Mouse (Mus musculus) heart, embryonic 15.5 days (tissue): Measurements from ENCODE around the gene Maf. TPM values are rescaled to one million over a fixed set of nuclear protein-coding genes. Genes with fewer than 3 reads are reported as not detected.

Source experiments
- ATAC-seq: fragments of 200-750 bp; cut with Nextera tagmentation; replicated peaks from 2 replicates; pipeline ENCODE4 v1.8.0; 2017; ENCODE audit warnings: low read depth, moderate TSS enrichment; ENCODE audit not compliant: insufficient number of reproducible peaks, insufficient read depth, low FRiP score
- H3K27ac ChIP-seq: fragments of 300-500 bp; sonication (generic); 2 replicates; pipeline ENCODE4 v1.5.1; 2015; ENCODE audit warnings: mild to moderate bottlenecking, inconsistent platforms
- H3K27me3 ChIP-seq: fragments of 300-500 bp; sonication (generic); 2 replicates; pipeline ENCODE4 v1.6.1; 2015; ENCODE audit warnings: inconsistent platforms
- H3K36me3 ChIP-seq: fragments of 300-500 bp; sonication (generic); 2 replicates; pipeline ENCODE4 v1.6.1; 2015; ENCODE audit warnings: mild to moderate bottlenecking, inconsistent platforms
- H3K4me1 ChIP-seq: fragments of 300-500 bp; sonication (generic); replicated peaks from 2 replicates; pipeline ENCODE4 v1.6.1; 2015; ENCODE audit warnings: inconsistent platforms
- H3K4me2 ChIP-seq: fragments of 300-500 bp; sonication (generic); 2 replicates; pipeline ENCODE4 v1.6.1; 2015; ENCODE audit warnings: inconsistent platforms, mild to moderate bottlenecking, moderate library complexity
- H3K4me3 ChIP-seq: fragments of 300-500 bp; sonication (generic); 2 replicates; pipeline ENCODE4 v1.5.1; 2015; ENCODE audit warnings: mild to moderate bottlenecking, inconsistent platforms
- H3K9ac ChIP-seq: fragments of 300-500 bp; sonication (generic); 2 replicates; pipeline ENCODE4 v1.6.1; 2015; ENCODE audit warnings: mild to moderate bottlenecking, inconsistent platforms
- H3K9me3 ChIP-seq: fragments of 300-500 bp; sonication (generic); replicated peaks from 2 replicates; pipeline ENCODE4 v1.6.1; 2016; ENCODE audit warnings: inconsistent platforms
- WGBS: fragments of 180-500 bp; shearing (Covaris S2); methylation state at CpG from one replicate; pipeline ENCODE4 v1.1.7; 2015; ENCODE audit warnings: mixed read lengths; 5-methylcytosine and 5-hydroxymethylcytosine counted together
- polyA plus RNA-seq: library from polyadenylated mRNA; unstranded; fragments of >200 nt; fragmentation: Nextera tagmentation; extraction: Ambion mirVana; gene quantifications from 2 replicates; pipeline ENCODE4 v1.2.1, GENCODE M21; 2015

Gene Maf
- polyA plus RNA-seq, 1 experiment from 2014 or later: 3.3 TPM

- Histone ChIP-seq H3K9me3 (no peaks in the 10 kb centered on the region), H3K9ac (no peak overlapping the region), H3K4me3 (no peak overlapping the region), H3K4me1 (no peaks in the 10 kb centered on the region), H3K27me3 (no peaks in the 10 kb centered on the region), H3K36me3 (no peaks in the 10 kb centered on the region), H3K27ac (no peak overlapping the region), H3K4me2 (no peak overlapping the region)
- 75% methylated on average over 5 of the region's 5 CpGs for WGBS
- ATAC-seq: no peak
Measured at GRCm38 (mm10) chr8:115639951-115640350, 67.6 kb downstream of the Maf start.

GRCm38 (mm10) chr8:115636751-115637150 is 70.8 kb downstream of the Maf start:
- Histone ChIP-seq H3K4me3 (no peak overlapping the region), H3K27me3 (no peaks in the 10 kb centered on the region), H3K4me1 (no peaks in the 10 kb centered on the region), H3K4me2 (no peak overlapping the region), H3K9me3 (no peaks in the 10 kb centered on the region), H3K27ac (no peak overlapping the region), H3K36me3 (no peaks in the 10 kb centered on the region), H3K9ac (no peak overlapping the region)
- whole genome bisulfite sequencing: 79% methylated on average over 6 of the region's 6 CpGs
- ATAC-seq: no peak
